In genomic region chr8:21617883-21618282, GRCm38 (mm10) we compare ENCODE assay signal across 20 mouse cellular contexts. TPM values are rescaled to one million over a fixed set of nuclear protein-coding genes. Genes with fewer than 3 reads are reported as not detected.
"Had no signal": no experiment of that assay in that cellular context is flagged by ENCODE, and none has a peak within 500 bp of the region (broad histone marks: within the 10 kb centered on the region; RNA-seq: fewer than 3 reads in every experiment).

Gene Defa26 (plus strand): TSS chr8:21618183.

RNA-seq across cellular contexts. Expression of gene Defa26, which starts in this region (rescaled TPM):
- polyA plus RNA-seq: cerebellum, adult 2 months; cortical plate, adult 2 months; embryonic facial prominence, embryonic 10.5 days; embryonic facial prominence, embryonic 11.5 days; embryonic facial prominence, embryonic 12.5 days; embryonic facial prominence, embryonic 13.5 days; embryonic facial prominence, embryonic 14.5 days; embryonic facial prominence, embryonic 15.5 days; erythroblast, embryonic 14.5 days; forebrain, embryonic 10.5 days; forebrain, embryonic 11.5 days; forebrain, embryonic 12.5 days; forebrain, embryonic 13.5 days; forebrain, embryonic 14.5 days; forebrain, embryonic 15.5 days; forebrain, embryonic 16.5 days; forebrain, postnatal 0 days; frontal cortex, adult 2 months; gonadal fat pad, adult 2 months; heart, adult 2 months had no signal
